Mouse (Mus musculus) heart, embryonic 12.5 days (tissue): ENCODE data around the gene Tmx4. TPM values are rescaled to one million over a fixed set of nuclear protein-coding genes. Genes with fewer than 3 reads are reported as not detected.

Experiments used
- ATAC-seq: fragments of 200-750 bp; cut with Nextera tagmentation; 2 replicates; pipeline ENCODE4 v1.8.0; 2017; ENCODE audit warnings: moderate TSS enrichment, moderate library complexity; ENCODE audit not compliant: insufficient number of reproducible peaks, low FRiP score
- H3K27ac ChIP-seq: fragments of 300-500 bp; sonication (generic); 2 replicates; pipeline ENCODE4 v1.5.1; 2016; ENCODE audit warnings: mild to moderate bottlenecking, moderate library complexity; ENCODE audit not compliant: poor library complexity, severe bottlenecking
- H3K27me3 ChIP-seq: fragments of 300-500 bp; sonication (generic); replicated peaks from 2 replicates; pipeline ENCODE4 v1.6.1; 2016; ENCODE audit warnings: mild to moderate bottlenecking, moderate library complexity
- H3K36me3 ChIP-seq: fragments of 300-500 bp; sonication (generic); 2 replicates; pipeline ENCODE4 v1.6.1; 2016; ENCODE audit warnings: mild to moderate bottlenecking, moderate library complexity
- H3K4me1 ChIP-seq: fragments of 300-500 bp; sonication (generic); replicated peaks from 2 replicates; pipeline ENCODE4 v1.6.1; 2016; ENCODE audit warnings: mild to moderate bottlenecking
- H3K4me2 ChIP-seq: fragments of 300-500 bp; sonication (generic); 2 replicates; pipeline ENCODE4 v1.6.1; 2016; ENCODE audit warnings: mild to moderate bottlenecking, moderate library complexity
- H3K4me3 ChIP-seq: fragments of 300-500 bp; sonication (generic); 2 replicates; pipeline ENCODE4 v1.5.1; 2016; ENCODE audit warnings: mild to moderate bottlenecking
- H3K9ac ChIP-seq: fragments of 300-500 bp; sonication (generic); 2 replicates; pipeline ENCODE4 v1.6.1; 2016; ENCODE audit warnings: mild to moderate bottlenecking, moderate library complexity
- H3K9me3 ChIP-seq: fragments of 300-500 bp; sonication (generic); replicated peaks from 2 replicates; pipeline ENCODE4 v1.6.1; 2016; ENCODE audit warnings: mild to moderate bottlenecking, moderate library complexity
- WGBS: fragments of 180-500 bp; shearing (Covaris S2); methylation state at CpG from one replicate; pipeline ENCODE4 v1.1.7; 2016; 5-methylcytosine and 5-hydroxymethylcytosine counted together
- polyA plus RNA-seq: library from polyadenylated mRNA; unstranded; fragments of >200 nt; fragmentation: Nextera tagmentation; extraction: Ambion mirVana; gene quantifications from 2 replicates; pipeline ENCODE4 v1.2.1, GENCODE M21; 2016

The Tmx4 gene
- 55.3 and 56.1 TPM in 2 replicates for polyA plus RNA-seq

DNA sequence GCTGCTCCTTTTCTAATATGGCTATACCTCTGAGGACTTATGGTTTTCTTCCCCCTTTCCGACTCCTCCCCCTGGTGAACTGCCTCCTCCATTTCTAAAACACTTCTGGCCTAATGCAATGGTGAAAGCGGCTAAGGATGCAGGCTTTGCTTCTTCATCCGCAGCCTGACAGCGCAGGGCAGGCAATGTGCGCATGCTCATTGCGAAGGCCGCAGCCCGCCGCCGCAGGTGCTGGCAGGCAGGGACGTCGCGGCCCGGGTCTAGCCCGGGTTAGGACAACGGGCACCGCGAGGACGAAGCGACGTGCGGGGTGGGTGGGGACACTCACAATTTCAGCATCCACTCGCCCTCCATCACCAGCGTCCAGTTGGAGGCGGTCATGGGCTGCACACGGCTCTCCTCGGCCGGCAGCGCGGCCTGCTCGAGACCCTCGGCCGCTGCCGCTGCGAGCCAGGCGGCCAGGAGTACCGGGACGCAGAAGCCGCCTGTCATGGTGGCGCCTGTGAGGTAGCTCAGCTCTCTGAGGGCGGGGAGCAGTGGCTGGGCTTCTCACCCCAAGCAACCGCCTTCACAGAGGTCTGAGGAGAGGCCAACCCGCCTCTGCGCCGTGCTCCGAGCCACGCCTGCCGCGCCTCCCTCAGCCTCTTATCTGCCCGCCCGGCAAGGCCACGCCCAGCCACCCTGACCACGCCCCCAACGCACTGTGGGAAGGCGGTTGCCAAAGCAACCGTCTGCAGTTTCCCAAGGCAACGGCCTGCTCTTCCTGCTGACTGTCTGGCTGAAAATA lies at the start of gene Tmx4:
TSS of gene Tmx4 (minus strand) at position 632 of the 787 bp plus-strand sequence.
- WGBS, result under 1% methylated on average over 57 of the region's 57 CpGs
- peak within 1 kb of the TSS; percentile 88 for H3K4me3 ChIP-seq
- no peaks in the 10 kb centered on the region for H3K27me3 ChIP-seq
- ATAC-seq, result peak; percentile 99
- H3K9me3 ChIP-seq, result no peaks in the 10 kb centered on the region
- H3K4me1 ChIP-seq, result peaks cover 20% of the 10 kb centered on the region
- peak within 1 kb of the TSS; percentile 90 for H3K9ac ChIP-seq
- peak within 1 kb of the TSS; percentile 78 for H3K4me2 ChIP-seq
- peak within 1 kb of the TSS; percentile 99 for H3K27ac ChIP-seq
- H3K36me3 ChIP-seq, result no peaks in the 10 kb centered on the region

DNA sequence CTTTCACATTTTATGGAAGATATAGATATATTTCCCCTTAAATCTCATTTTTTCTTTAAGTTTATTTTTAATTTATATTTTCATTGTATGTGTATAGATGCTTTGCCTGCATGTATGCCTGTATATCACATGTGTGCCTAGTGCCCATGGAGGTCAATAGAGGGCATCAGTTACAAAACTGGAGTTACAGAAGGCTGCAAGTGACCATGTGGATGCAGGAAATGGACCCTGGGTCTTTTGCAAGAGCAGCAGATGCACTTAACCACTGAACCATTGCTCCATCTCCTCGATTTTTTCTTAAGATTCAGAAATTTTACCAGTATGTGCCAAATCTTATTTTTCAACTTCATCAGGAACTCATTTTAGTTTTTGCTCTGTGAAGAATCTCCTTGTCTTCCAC lies 48.2 kb upstream of the Tmx4 start:
- Histone ChIP-seq H3K4me2 (no peak overlapping the region), H3K27me3 (no peaks in the 10 kb centered on the region), H3K36me3 (no peaks in the 10 kb centered on the region), H3K4me3 (no peak overlapping the region), H3K9me3 (no peaks in the 10 kb centered on the region), H3K27ac (no peak overlapping the region), H3K9ac (no peak overlapping the region), H3K4me1 (no peaks in the 10 kb centered on the region)
- no peak for ATAC-seq
- WGBS, result 46% methylated on average over 1 of the region's 1 CpGs

DNA sequence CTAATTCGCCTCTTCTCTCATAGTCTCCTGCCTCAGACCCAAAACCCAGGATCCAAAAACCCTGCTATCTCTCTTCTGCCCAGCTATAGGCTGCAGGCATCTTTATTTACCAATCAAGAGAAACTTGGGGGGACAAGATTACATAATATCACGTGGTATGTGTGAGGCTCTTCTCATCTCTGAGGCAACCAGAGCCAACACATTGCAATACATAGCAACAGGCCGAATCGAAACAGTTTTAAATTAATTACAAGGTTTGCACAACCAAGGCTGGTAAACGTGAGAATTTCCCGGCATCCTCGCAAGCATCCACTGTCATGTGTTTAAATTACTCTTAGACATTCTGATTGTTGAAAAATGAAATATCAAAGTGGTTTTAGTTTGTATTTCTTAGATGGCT lies 47.1 kb upstream of the Tmx4 start:
- Histone ChIP-seq H3K27me3 (no peaks in the 10 kb centered on the region), H3K9ac (no peak overlapping the region), H3K4me2 (no peak overlapping the region), H3K9me3 (no peaks in the 10 kb centered on the region), H3K4me3 (no peak overlapping the region), H3K27ac (no peak overlapping the region), H3K4me1 (no peaks in the 10 kb centered on the region), H3K36me3 (no peaks in the 10 kb centered on the region)
- WGBS, result 82% methylated on average over 7 of the region's 7 CpGs
- ATAC-seq, result no peak

DNA sequence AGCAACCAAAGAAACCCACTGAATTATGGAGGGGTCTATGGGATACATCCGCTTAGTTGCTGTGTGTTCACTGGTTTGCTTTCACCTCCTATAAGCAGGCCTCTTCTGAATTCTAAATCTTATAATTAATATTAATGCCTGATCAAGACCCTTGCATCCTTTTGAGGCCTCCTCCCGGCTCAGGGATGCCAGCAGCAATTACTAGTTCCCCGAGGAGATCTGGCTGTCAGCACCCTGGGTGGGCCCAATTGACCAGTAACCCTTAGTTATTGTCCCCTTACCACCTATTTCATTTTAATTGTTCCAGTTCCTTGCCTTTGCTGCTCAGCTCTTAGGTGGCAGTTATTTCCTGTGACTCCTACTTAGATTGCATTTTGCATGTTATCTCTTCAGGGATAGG lies 38.4 kb upstream of the Tmx4 start:
- Histone ChIP-seq H3K27me3 (no peaks in the 10 kb centered on the region), H3K4me3 (no peak overlapping the region), H3K27ac (no peak overlapping the region), H3K9me3 (no peaks in the 10 kb centered on the region), H3K4me2 (no peak overlapping the region), H3K4me1 (no peaks in the 10 kb centered on the region), H3K9ac (no peak overlapping the region), H3K36me3 (no peaks in the 10 kb centered on the region)
- WGBS, result 61% methylated on average over 3 of the region's 3 CpGs
- no peak for ATAC-seq

DNA sequence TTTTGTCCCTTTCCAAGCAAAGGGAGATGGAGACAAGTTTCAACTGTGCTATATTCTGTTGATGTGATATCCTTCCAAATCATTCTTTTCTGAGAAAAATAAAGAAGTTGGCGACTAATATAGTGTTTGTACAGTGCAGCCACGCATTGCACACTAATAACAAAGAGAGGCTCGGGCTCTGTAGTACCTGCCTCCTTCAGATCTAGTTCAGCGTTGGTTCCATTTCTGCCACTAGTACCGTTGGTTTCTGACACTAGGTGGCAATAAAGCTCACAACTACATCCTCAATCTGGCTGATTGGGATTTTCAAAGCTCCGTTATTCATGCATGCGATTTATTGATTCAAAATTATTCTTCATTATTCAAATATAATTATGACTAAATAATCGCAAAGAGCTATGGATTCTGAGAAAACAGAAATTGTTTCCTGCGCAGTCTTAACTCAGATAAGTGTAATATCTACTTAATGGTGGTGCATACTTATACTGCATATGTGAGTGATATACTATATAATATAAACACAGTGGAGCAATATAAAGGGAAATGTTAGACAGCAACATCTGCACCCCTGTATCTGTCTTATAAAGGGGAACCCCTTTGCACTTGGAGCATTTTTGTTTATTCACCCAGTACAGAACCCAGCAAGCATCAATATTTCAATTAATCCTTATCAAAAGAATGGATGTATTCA lies 37.5 kb upstream of the Tmx4 start:
- H3K4me2 ChIP-seq, result no peak overlapping the region
- no peaks in the 10 kb centered on the region for H3K36me3 ChIP-seq
- H3K27ac ChIP-seq, result no peak overlapping the region
- WGBS, result 27% methylated on average over 9 of the region's 9 CpGs
- no peak for ATAC-seq
- no peaks in the 10 kb centered on the region for H3K9me3 ChIP-seq
- no peak overlapping the region for H3K4me3 ChIP-seq
- no peaks in the 10 kb centered on the region for H3K27me3 ChIP-seq
- no peaks in the 10 kb centered on the region for H3K4me1 ChIP-seq
- no peak overlapping the region for H3K9ac ChIP-seq

DNA sequence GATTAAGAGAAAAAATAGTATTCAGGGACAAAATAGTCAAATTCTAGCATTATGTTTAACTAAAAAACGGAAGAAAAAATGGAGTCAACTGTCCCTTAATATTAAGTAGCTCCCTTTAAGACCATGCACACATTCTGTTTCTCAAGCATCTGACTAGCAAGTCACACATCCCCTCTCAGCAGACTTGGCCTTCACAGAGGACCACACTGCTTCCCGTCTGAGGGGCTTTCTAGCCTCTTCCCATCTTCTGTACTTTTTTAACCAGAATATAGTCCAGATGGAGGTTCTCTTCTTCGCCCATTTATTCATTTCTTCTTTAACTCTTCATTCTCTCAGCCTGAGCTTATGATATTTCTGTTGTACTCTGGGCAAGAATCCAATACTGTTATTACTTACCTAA lies 35.6 kb upstream of the Tmx4 start:
- Histone ChIP-seq H3K9ac (no peak overlapping the region), H3K9me3 (no peaks in the 10 kb centered on the region), H3K36me3 (no peaks in the 10 kb centered on the region), H3K4me1 (no peaks in the 10 kb centered on the region), H3K27ac (no peak overlapping the region), H3K4me2 (no peak overlapping the region), H3K27me3 (no peaks in the 10 kb centered on the region), H3K4me3 (no peak overlapping the region)
- 71% methylated on average over 3 of the region's 3 CpGs for WGBS
- ATAC-seq, result no peak

DNA sequence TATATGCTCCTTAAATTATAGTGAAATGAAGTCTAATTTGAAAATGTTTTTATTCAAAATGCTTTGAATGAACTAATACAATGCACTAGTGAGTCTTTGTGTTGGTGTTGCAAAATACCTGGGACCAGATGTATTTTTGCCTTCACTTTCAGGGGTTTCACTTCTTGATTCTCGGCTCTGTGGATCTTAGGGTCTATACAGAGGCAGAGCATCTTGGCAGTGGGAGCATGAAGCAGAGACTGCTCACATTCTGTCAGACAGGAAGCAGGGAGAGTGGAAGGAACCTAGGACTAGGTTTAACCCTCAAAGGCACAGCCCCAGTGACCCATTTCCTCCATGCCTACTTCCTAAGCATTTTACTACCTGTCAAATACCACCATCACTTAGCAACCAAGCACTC lies 31.5 kb upstream of the Tmx4 start:
- 83% methylated on average over 1 of the region's 1 CpGs for WGBS
- Histone ChIP-seq H3K36me3 (no peaks in the 10 kb centered on the region), H3K27ac (no peak overlapping the region)

DNA sequence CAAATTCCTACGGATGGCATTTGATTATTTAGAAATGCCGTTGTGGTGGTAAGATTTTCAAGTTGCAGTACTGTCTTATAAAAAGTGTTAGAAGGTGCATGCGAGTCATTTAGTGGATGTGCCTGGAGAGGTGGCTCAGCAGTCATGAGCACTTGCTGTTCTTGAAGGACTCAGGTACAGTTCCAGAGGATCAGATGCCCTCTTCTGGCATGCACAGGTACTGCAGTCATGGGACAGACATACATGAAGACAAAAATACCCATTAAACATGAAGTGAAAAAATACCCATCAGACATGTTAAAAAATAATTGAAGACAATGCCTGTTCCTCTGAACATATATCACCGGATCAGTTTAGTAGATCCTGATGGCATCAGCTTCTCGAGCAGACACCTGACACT lies 29.7 kb upstream of the Tmx4 start:
- ATAC-seq, result no peak
- Histone ChIP-seq H3K9ac (no peak overlapping the region), H3K4me1 (no peaks in the 10 kb centered on the region), H3K9me3 (no peaks in the 10 kb centered on the region), H3K36me3 (no peaks in the 10 kb centered on the region), H3K4me2 (no peak overlapping the region), H3K27ac (no peak overlapping the region), H3K27me3 (no peaks in the 10 kb centered on the region), H3K4me3 (no peak overlapping the region)
- 67% methylated on average over 5 of the region's 5 CpGs for WGBS

More for the DNA sequence above, 31.5 kb upstream of the Tmx4 start:
- Histone ChIP-seq H3K9me3 (no peaks in the 10 kb centered on the region), H3K4me1 (no peaks in the 10 kb centered on the region), H3K27me3 (no peaks in the 10 kb centered on the region), H3K4me3 (no peak overlapping the region), H3K4me2 (no peak overlapping the region), H3K9ac (no peak overlapping the region)
- no peak for ATAC-seq

DNA sequence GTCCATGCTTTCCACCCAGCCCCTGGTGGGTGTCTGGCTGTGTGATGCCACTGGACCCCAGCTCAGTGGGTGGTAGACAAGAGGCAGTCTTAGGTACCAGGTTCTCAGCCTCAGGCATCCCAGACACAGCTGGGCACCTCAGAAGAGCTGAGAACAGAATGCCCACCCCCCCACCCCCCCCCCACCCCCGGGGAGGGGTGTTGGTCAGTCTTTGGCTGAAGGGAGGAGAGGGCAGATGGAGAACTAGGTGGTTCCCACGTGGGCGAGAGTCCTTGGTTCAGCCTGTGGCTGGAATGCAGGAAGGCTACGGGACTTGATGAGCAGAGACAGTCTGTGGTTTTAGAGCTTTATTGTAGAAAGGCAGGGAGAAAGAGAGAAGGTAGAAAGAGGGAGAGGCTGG lies 12.5 kb upstream of the Tmx4 start:
- WGBS, result 19% methylated on average over 4 of the region's 4 CpGs
- Histone ChIP-seq H3K36me3 (no peaks in the 10 kb centered on the region), H3K4me2 (no peak overlapping the region), H3K4me1 (no peaks in the 10 kb centered on the region), H3K27me3 (no peaks in the 10 kb centered on the region), H3K9me3 (peaks cover 3% of the 10 kb centered on the region; the same call in 1 of the 2 replicates), H3K9ac (no peak overlapping the region), H3K4me3 (no peak overlapping the region), H3K27ac (no peak overlapping the region)
- no peak for ATAC-seq

DNA sequence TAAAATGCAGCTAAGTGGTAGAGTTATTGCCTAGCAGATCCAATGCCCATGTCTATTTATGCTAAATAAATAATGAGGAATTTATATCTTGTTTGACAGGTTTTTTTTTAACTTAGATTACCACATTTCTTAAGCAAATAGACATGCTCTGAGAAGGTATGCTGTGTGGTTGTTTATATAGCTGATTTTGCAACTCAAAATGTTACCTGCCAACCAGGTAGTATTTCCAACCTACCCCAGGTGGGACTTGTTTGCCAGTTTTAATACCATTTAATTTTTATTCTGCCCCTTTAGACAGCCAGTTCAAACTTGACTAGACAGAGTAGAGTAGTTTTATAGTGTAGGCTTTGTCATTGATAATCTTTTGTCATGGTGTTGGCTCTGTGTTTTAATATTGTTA lies 10.7 kb upstream of the Tmx4 start:
- no peaks in the 10 kb centered on the region for H3K36me3 ChIP-seq
- no peak overlapping the region for H3K4me3 ChIP-seq
- H3K9me3 ChIP-seq, result peaks cover 5% of the 10 kb centered on the region; the same call in 1 of the 2 replicates
- no peak overlapping the region for H3K4me2 ChIP-seq
- H3K27me3 ChIP-seq, result no peaks in the 10 kb centered on the region
- H3K9ac ChIP-seq, result no peak overlapping the region
- no peak overlapping the region for H3K27ac ChIP-seq
- no peak for ATAC-seq
- no peaks in the 10 kb centered on the region for H3K4me1 ChIP-seq

DNA sequence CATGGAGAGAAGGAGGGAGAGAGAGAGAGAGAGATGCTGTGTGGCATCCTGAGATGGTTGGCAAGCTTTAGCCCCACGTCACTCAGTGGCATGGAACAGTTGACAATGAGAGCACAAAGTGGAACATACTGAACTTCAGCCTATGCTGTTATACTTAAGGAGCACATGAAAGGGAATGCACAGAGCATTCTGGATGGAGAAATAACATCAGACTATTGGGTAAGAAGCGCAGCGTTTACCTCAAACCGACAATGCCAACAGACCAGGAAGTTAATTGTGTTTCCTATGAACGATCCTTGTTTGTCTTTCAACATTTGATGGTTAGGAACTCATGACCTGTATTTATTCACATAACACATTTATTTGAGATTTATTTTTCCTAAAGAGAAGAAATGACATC lies 8.8 kb upstream of the Tmx4 start:
- Histone ChIP-seq H3K27me3 (no peaks in the 10 kb centered on the region), H3K9ac (no peak overlapping the region), H3K9me3 (peaks cover 2% of the 10 kb centered on the region; the same call in 1 of the 2 replicates), H3K27ac (no peak overlapping the region), H3K4me3 (no peak overlapping the region), H3K4me2 (no peak overlapping the region), H3K4me1 (peaks cover 7% of the 10 kb centered on the region), H3K36me3 (no peaks in the 10 kb centered on the region)
- WGBS, result 82% methylated on average over 5 of the region's 5 CpGs
- no peak for ATAC-seq
